In the genomic region with DNA sequence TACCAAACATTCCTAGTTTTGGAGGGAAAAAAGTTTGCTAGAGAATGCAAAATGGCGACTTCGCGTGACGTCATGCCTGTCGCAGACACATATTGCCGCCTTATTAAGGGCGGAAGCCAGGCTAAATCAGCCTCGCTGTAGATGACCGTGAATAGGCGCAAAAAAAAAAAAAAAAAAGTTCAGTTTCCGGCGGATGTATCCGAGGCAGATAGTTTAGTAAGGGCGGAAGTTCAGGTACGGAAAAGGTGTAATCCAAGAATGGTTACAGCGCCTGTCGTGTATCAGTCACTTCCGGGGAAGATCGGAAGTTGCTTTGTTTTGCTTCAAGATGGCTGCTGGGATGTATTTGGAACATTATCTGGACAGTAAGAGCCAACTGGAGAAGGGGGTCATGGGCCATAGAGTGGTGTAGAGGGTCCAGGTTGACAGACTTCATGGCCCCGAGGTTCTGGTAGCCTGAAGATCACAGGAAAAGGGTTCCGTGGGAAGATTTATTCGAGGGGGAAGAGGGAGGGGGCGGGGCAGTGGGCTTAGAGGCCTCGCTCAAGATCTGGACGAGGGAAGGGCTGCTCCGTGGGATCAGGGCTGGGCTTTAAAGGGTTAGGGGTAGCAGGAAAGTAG, we compare ENCODE assay signal across 8 mouse cellular contexts. TPM values are rescaled to one million over a fixed set of nuclear protein-coding genes. Genes with fewer than 3 reads are reported as not detected.
DNase-seq lines count a peak whose midpoint lies in the region; ATAC-seq lines count a peak whose summit lies in the region.

Gene Ing4 (plus strand): TSS at position 228 of the 621 bp plus-strand sequence.

- peak; percentile 96 for DNase-seq in WW6 (ENCODE audit: low read depth, low spot score)
- peak; percentile 57 to 83 for DNase-seq in cerebellum, postnatal 4 days (ENCODE audit: low spot score in 2 of 2)
- DNase-seq in gastrocnemius, adult 18-20 months (ENCODE audit: low spot score): peak; percentile 94
- DNase-seq in left cerebral cortex, adult 18-20 months (ENCODE audit: low spot score in 2 of 2): peak; percentile 85 to 91
- DNase-seq in right cerebral cortex, adult 18-20 months: peak; percentile 92
- peak; percentile 64 for DNase-seq in urinary bladder, postnatal 10 days (ENCODE audit: low spot score)

- peak; percentile 98 for ATAC-seq in hindbrain, embryonic 16.5 days

- no peaks in the 10 kb centered on the region for H3K9me3 ChIP-seq in hindbrain, embryonic 16.5 days (ENCODE audit: control insufficient read depth, low read length)

- peaks cover 2% of the 10 kb centered on the region; the same call in 1 of the 2 replicates for H3K4me1 ChIP-seq in hindbrain, embryonic 16.5 days (ENCODE audit: control insufficient read depth, insufficient read depth, low read depth, low read length)

- peak within 1 kb of the TSS; percentile 74 for H3K9ac ChIP-seq in hindbrain, embryonic 16.5 days (ENCODE audit: low read depth, low read length)

- WGBS in hindbrain, embryonic 16.5 days: under 1% methylated on average over 26 of the region's 26 CpGs
- under 1% methylated on average over 26 of the region's 26 CpGs for WGBS in macrophage (ENCODE audit: missing documents)

- no peaks in the 10 kb centered on the region for H3K27me3 ChIP-seq in hindbrain, embryonic 16.5 days (replicated peaks; ENCODE audit: control insufficient read depth, insufficient read depth, low read length)

- H3K36me3 ChIP-seq in hindbrain, embryonic 16.5 days (ENCODE audit: control insufficient read depth, insufficient read depth, low read length): peaks cover 24% of the 10 kb centered on the region
- peaks cover 29% of the 10 kb centered on the region for H3K36me3 ChIP-seq in macrophage (ENCODE audit: inconsistent target)

- peak within 1 kb of the TSS; percentile 70 for H3K4me2 ChIP-seq in hindbrain, embryonic 16.5 days (ENCODE audit: low read length)

- peaks cover 35% of the 10 kb centered on the region for H3K79me2 ChIP-seq in macrophage (ENCODE audit: inconsistent target)

- peak within 1 kb of the TSS; percentile 66 for H3K4me3 ChIP-seq in hindbrain, embryonic 16.5 days (ENCODE audit: low read length)
- H3K4me3 ChIP-seq in macrophage (ENCODE audit: inconsistent target): peak within 1 kb of the TSS; percentile 83

- H3K27ac ChIP-seq in hindbrain, embryonic 16.5 days (ENCODE audit: low read depth, low read length): peak within 1 kb of the TSS; percentile 78
- peak within 1 kb of the TSS; percentile 84 for H3K27ac ChIP-seq in macrophage

RNA-seq across cellular contexts. Expression of gene Ing4, which starts in this region (rescaled TPM):
- 10 to 100 TPM; 22.0 to 23.2 TPM for total RNA-seq in gastrocnemius, adult 18-20 months (2021)
- 133 and 137 TPM in 2 replicates for polyA plus RNA-seq in hindbrain, embryonic 16.5 days (2015; fragmentation: Nextera tagmentation; extraction: Ambion mirVana)
- 10 to 100 TPM; 50.7 to 51.1 TPM for total RNA-seq in left cerebral cortex, adult 18-20 months (2021)
- total RNA-seq in macrophage (2018; cell fraction: chromatin; rRNA removed): 100 to 1,000 TPM in 16 of 26 experiments, 10 to 100 TPM in 10; 32.0 to 260 (median 112) TPM
- 10 to 100 TPM; 23.5 to 74.3 (median 45.3) TPM for total RNA-seq in macrophage (2018; cell fraction: cytosol; rRNA removed)
- total RNA-seq in macrophage (2018; cell fraction: nucleus; rRNA removed): 100 to 1,000 TPM in 5 of 26 experiments, 10 to 100 TPM in 21; 26.5 to 172 (median 60.7) TPM
- 40.7 to 67.3 TPM (median 57.5 TPM) in 3 replicates for polyA plus RNA-seq in macrophage (2018)

Comparison
In these comparisons a context has a peak if more than half of its experiments do, and no peak if none do; other contexts are left out.
1. Peak in every context shown above with its lines: DNase-seq, ATAC-seq, H3K4me3 ChIP-seq and H3K27ac ChIP-seq.